In genomic region chr6:119864341-119865034, GRCm38 (mm10) we compare ENCODE assay signal across 10 mouse cellular contexts. TPM values are rescaled to one million over a fixed set of nuclear protein-coding genes. Genes with fewer than 3 reads are reported as not detected.
A peak's percentile ranks its signal among the peaks of the same experiment; 100 is the strongest.
DNase-seq lines count a peak whose midpoint lies in the region.
"Had no signal": no experiment of that assay in that cellular context is flagged by ENCODE, and none has a peak within 500 bp of the region (broad histone marks: within the 10 kb centered on the region; RNA-seq: fewer than 3 reads in every experiment).

No protein-coding gene starts in this region.

- 84% methylated on average over 11 of the region's 11 CpGs for WGBS in heart, embryonic 10.5 days

- H3K4me1 ChIP-seq in heart, embryonic 10.5 days = peaks cover 3% of the 10 kb centered on the region; the same call in 1 of the 2 replicates

- no peaks in the 10 kb centered on the region for H3K36me3 ChIP-seq in heart, embryonic 10.5 days

- no peaks in the 10 kb centered on the region for H3K27me3 ChIP-seq in heart, embryonic 10.5 days (ENCODE audit: insufficient read depth, poor library complexity, severe bottlenecking)
- H3K27me3 ChIP-seq: CH12.LX had no signal

- no peak overlapping the region for H3K4me3 ChIP-seq in heart, embryonic 10.5 days

- intact Hi-C loops in heart, postnatal 25 days (cut with DNase I) = no loop called here
- intact Hi-C loops in left cerebral cortex, postnatal 14 days (cut with DNase I) = no loop called here

- H3K9me3 ChIP-seq in heart, embryonic 10.5 days = no peaks in the 10 kb centered on the region

- peak; percentile 82 to 84 for DNase-seq in heart, adult 18-20 months
- DNase-seq in heart, embryonic 10.5 days (ENCODE audit: low spot score) = no peak
- DNase-seq in adipocyte (ENCODE audit: low spot score) = peak; percentile 99
- peak; percentile 76 for DNase-seq in fibroblast of lung, adult 2 months (ENCODE audit: low read depth)
- peak; percentile 47 for DNase-seq in heart, postnatal 25 days (ENCODE audit: low spot score)
- peak; percentile 75 to 89 for DNase-seq in left cerebral cortex, postnatal 14 days (ENCODE audit: low spot score in 2 of 2)
- no peak for DNase-seq in thymus, postnatal 0 days (ENCODE audit: low spot score)
- no peak for DNase-seq in neural tube, embryonic 10.5 days (ENCODE audit: extremely low spot score, low spot score)

- no peak overlapping the region for H3K27ac ChIP-seq in heart, embryonic 10.5 days
- H3K27ac ChIP-seq: liver, embryonic 14.5 days had no signal

RNA-seq across cellular contexts. Expression of gene Erc1, which starts 16.5 kb away (rescaled TPM):
- total RNA-seq in heart, adult 18-20 months (2021) = 10 to 100 TPM; 36.0 to 38.4 TPM
- polyA plus RNA-seq in heart, embryonic 10.5 days (2016; fragmentation: Nextera tagmentation; extraction: Ambion mirVana) = 17.6 and 22.5 TPM in 2 replicates
- total RNA-seq in heart, postnatal 25 days (2021) = 10 to 100 TPM; 38.5 to 41.1 TPM
- 10 to 100 TPM; 89.8 to 89.9 TPM for total RNA-seq in left cerebral cortex, postnatal 14 days (2021)
- 3.8 and 4.7 TPM in 2 replicates for polyA plus RNA-seq in thymus, postnatal 0 days (2015; fragmentation: Nextera tagmentation; extraction: Ambion mirVana)

RNA-seq across cellular contexts. Expression of gene Rad52, which starts 38.0 kb away (rescaled TPM):
- total RNA-seq in heart, adult 18-20 months (2021) = 1 to 10 TPM; 8.7 to 9.4 TPM
- polyA plus RNA-seq in heart, embryonic 10.5 days (2016; fragmentation: Nextera tagmentation; extraction: Ambion mirVana) = 13.5 and 16.5 TPM in 2 replicates
- total RNA-seq in heart, postnatal 25 days (2021) = 10 to 100 TPM; 10.3 to 12.8 TPM
- 10 to 100 TPM; 27.4 to 31.5 TPM for total RNA-seq in left cerebral cortex, postnatal 14 days (2021)
- polyA plus RNA-seq in thymus, postnatal 0 days (2015; fragmentation: Nextera tagmentation; extraction: Ambion mirVana) = 20.3 and 23.2 TPM in 2 replicates

Comparison
In these comparisons a context has a peak if more than half of its experiments do, and no peak if none do; other contexts are left out.
1. DNase-seq: peak in heart, adult 18-20 months (2 of 2), adipocyte (single experiment), fibroblast of lung, adult 2 months (single experiment), heart, postnatal 25 days (single experiment) and left cerebral cortex, postnatal 14 days (2 of 2); none in heart, embryonic 10.5 days (single experiment), thymus, postnatal 0 days (single experiment) and neural tube, embryonic 10.5 days (single experiment).